Mouse (Mus musculus) neural tube, embryonic 12.5 days (tissue): ENCODE data around the gene Extl2. TPM values are rescaled to one million over a fixed set of nuclear protein-coding genes. Genes with fewer than 3 reads are reported as not detected.

Experiments
- ATAC-seq: fragments of 200-750 bp; cut with Nextera tagmentation; 2 replicates; pipeline ENCODE4 v1.8.0; 2017; ENCODE audit warnings: low read depth, mild to moderate bottlenecking, moderate TSS enrichment, moderate library complexity; ENCODE audit not compliant: low FRiP score
- H3K27ac ChIP-seq: fragments of 300-500 bp; sonication (generic); 2 replicates; pipeline ENCODE4 v1.5.1; 2016
- H3K27me3 ChIP-seq: fragments of 300-500 bp; sonication (generic); replicated peaks from 2 replicates; pipeline ENCODE4 v1.6.1; 2016; ENCODE audit warnings: mild to moderate bottlenecking
- H3K36me3 ChIP-seq: fragments of 300-500 bp; sonication (generic); 2 replicates; pipeline ENCODE4 v1.6.1; 2016; ENCODE audit warnings: mild to moderate bottlenecking
- H3K4me1 ChIP-seq: fragments of 300-500 bp; sonication (generic); 2 replicates; pipeline ENCODE4 v1.6.1; 2016
- H3K4me2 ChIP-seq: fragments of 300-500 bp; sonication (generic); replicated peaks from 2 replicates; pipeline ENCODE4 v1.6.1; 2016; ENCODE audit warnings: mild to moderate bottlenecking
- H3K4me3 ChIP-seq: fragments of 300-500 bp; sonication (generic); 2 replicates; pipeline ENCODE4 v1.5.1; 2016
- H3K9ac ChIP-seq: fragments of 300-500 bp; sonication (generic); 2 replicates; pipeline ENCODE4 v1.6.1; 2016; ENCODE audit warnings: mild to moderate bottlenecking
- H3K9me3 ChIP-seq: fragments of 300-500 bp; sonication (generic); 2 replicates; pipeline ENCODE4 v1.6.1; 2016; ENCODE audit warnings: mild to moderate bottlenecking
- WGBS: fragments of 180-500 bp; shearing (Covaris S2); methylation state at CpG from one replicate; pipeline ENCODE4 v1.1.7; 2016; 5-methylcytosine and 5-hydroxymethylcytosine counted together
- polyA plus RNA-seq: library from polyadenylated mRNA; unstranded; fragments of >200 nt; fragmentation: Nextera tagmentation; extraction: Ambion mirVana; gene quantifications from 2 replicates; pipeline ENCODE4 v1.2.1, GENCODE M21; 2016

The Extl2 gene
- polyA plus RNA-seq: 30.5 and 31.5 TPM in 2 replicates

GRCm38 (mm10) chr3:116006978-116007940 lies at the start of gene Extl2, which contains the start of gene Slc30a7:
TSS of gene Extl2 (plus strand) at chr3:116007462.
TSS of gene Slc30a7 (minus strand) at chr3:116007406.
- peak within 1 kb of the TSS; percentile 38 for H3K27ac ChIP-seq
- peaks cover 6% of the 10 kb centered on the region; the same call in 1 of the 2 replicates for H3K36me3 ChIP-seq
- peaks cover 17% of the 10 kb centered on the region for H3K4me1 ChIP-seq
- WGBS: under 1% methylated on average over 67 of the region's 67 CpGs
- H3K9me3 ChIP-seq: no peaks in the 10 kb centered on the region
- no peaks in the 10 kb centered on the region for H3K27me3 ChIP-seq
- H3K9ac ChIP-seq: peak within 1 kb of the TSS; percentile 86
- peak within 1 kb of the TSS; percentile 78 for H3K4me3 ChIP-seq
- peak; percentile 95 for ATAC-seq
- peak within 1 kb of the TSS; percentile 88 for H3K4me2 ChIP-seq

- peaks cover 19% of the 10 kb centered on the region for H3K36me3 ChIP-seq
- no peak for ATAC-seq
- no peak overlapping the region for H3K27ac ChIP-seq
- H3K4me2 ChIP-seq: no peak overlapping the region
- no peaks in the 10 kb centered on the region for H3K9me3 ChIP-seq
- H3K27me3 ChIP-seq: no peaks in the 10 kb centered on the region
- WGBS: 93% methylated on average over 11 of the region's 11 CpGs
- no peaks in the 10 kb centered on the region for H3K4me1 ChIP-seq
- H3K4me3 ChIP-seq: no peak overlapping the region
- no peak overlapping the region for H3K9ac ChIP-seq
These were observed 45.8 kb upstream of the Extl2 start for GRCm38 (mm10) chr3:115961311-115962027.

GRCm38 (mm10) chr3:115962028-115962415 lies 45.2 kb upstream of the Extl2 start:
- Histone ChIP-seq H3K4me2 (no peak overlapping the region), H3K4me3 (no peak overlapping the region), H3K27ac (no peak overlapping the region), H3K4me1 (no peaks in the 10 kb centered on the region), H3K9me3 (no peaks in the 10 kb centered on the region), H3K36me3 (peaks cover 19% of the 10 kb centered on the region), H3K9ac (no peak overlapping the region), H3K27me3 (no peaks in the 10 kb centered on the region)
- ATAC-seq: no peak
- 73% methylated on average over 4 of the region's 4 CpGs for WGBS

GRCm38 (mm10) chr3:115963597-115963996 lies 43.7 kb upstream of the Extl2 start:
- WGBS: 98% methylated on average over 1 of the region's 1 CpGs
- Histone ChIP-seq H3K36me3 (peaks cover 6% of the 10 kb centered on the region), H3K27ac (no peak overlapping the region), H3K9me3 (no peaks in the 10 kb centered on the region), H3K9ac (no peak overlapping the region), H3K4me2 (no peak overlapping the region), H3K27me3 (no peaks in the 10 kb centered on the region), H3K4me3 (no peak overlapping the region), H3K4me1 (no peaks in the 10 kb centered on the region)
- no peak for ATAC-seq

- Histone ChIP-seq H3K9ac (no peak overlapping the region), H3K36me3 (peaks cover 2% of the 10 kb centered on the region), H3K4me2 (no peak overlapping the region), H3K27me3 (no peaks in the 10 kb centered on the region), H3K4me1 (no peaks in the 10 kb centered on the region), H3K27ac (no peak overlapping the region), H3K9me3 (no peaks in the 10 kb centered on the region), H3K4me3 (no peak overlapping the region)
- whole genome bisulfite sequencing: 75% methylated on average over 5 of the region's 5 CpGs
- ATAC-seq: no peak
These were observed 43.2 kb upstream of the Extl2 start for GRCm38 (mm10) chr3:115964071-115964470.

- Histone ChIP-seq H3K27me3 (no peaks in the 10 kb centered on the region), H3K36me3 (peaks cover 24% of the 10 kb centered on the region; the same call in 1 of the 2 replicates), H3K4me1 (no peaks in the 10 kb centered on the region), H3K4me2 (no peak overlapping the region), H3K9ac (no peak overlapping the region), H3K4me3 (no peak overlapping the region), H3K9me3 (no peaks in the 10 kb centered on the region), H3K27ac (no peak overlapping the region)
- peak; percentile 74; the same call in 1 of the 2 replicates for ATAC-seq
- WGBS: 85% methylated on average over 10 of the region's 10 CpGs
These were observed 38.3 kb upstream of the Extl2 start for GRCm38 (mm10) chr3:115968745-115969530.

- Histone ChIP-seq H3K27ac (no peak overlapping the region), H3K4me3 (no peak overlapping the region), H3K27me3 (no peaks in the 10 kb centered on the region), H3K9me3 (no peaks in the 10 kb centered on the region), H3K9ac (no peak overlapping the region), H3K4me2 (no peak overlapping the region), H3K4me1 (no peaks in the 10 kb centered on the region), H3K36me3 (peaks cover 39% of the 10 kb centered on the region)
- ATAC-seq: no peak
- WGBS: 93% methylated on average over 20 of the region's 20 CpGs
These were observed 36.0 kb upstream of the Extl2 start for GRCm38 (mm10) chr3:115971045-115971785.

GRCm38 (mm10) chr3:115971891-115972646 lies 35.2 kb upstream of the Extl2 start:
- Histone ChIP-seq H3K27ac (no peak overlapping the region), H3K9me3 (no peaks in the 10 kb centered on the region), H3K27me3 (no peaks in the 10 kb centered on the region), H3K9ac (no peak overlapping the region), H3K4me3 (no peak overlapping the region), H3K4me2 (no peak overlapping the region), H3K36me3 (peaks cover 44% of the 10 kb centered on the region), H3K4me1 (no peaks in the 10 kb centered on the region)
- ATAC-seq: no peak
- WGBS: 95% methylated on average over 14 of the region's 14 CpGs

GRCm38 (mm10) chr3:115974228-115974627 lies 33.0 kb upstream of the Extl2 start:
- Histone ChIP-seq H3K36me3 (peaks cover 53% of the 10 kb centered on the region), H3K4me2 (no peak overlapping the region), H3K9me3 (no peaks in the 10 kb centered on the region), H3K4me1 (no peaks in the 10 kb centered on the region), H3K9ac (no peak overlapping the region), H3K27me3 (no peaks in the 10 kb centered on the region), H3K27ac (no peak overlapping the region), H3K4me3 (no peak overlapping the region)
- 92% methylated on average over 6 of the region's 6 CpGs for WGBS
- ATAC-seq: no peak

- Histone ChIP-seq H3K36me3 (peaks cover 58% of the 10 kb centered on the region), H3K27ac (no peak overlapping the region), H3K9me3 (no peaks in the 10 kb centered on the region), H3K4me3 (no peak overlapping the region), H3K4me2 (no peak overlapping the region), H3K27me3 (no peaks in the 10 kb centered on the region), H3K4me1 (no peaks in the 10 kb centered on the region), H3K9ac (no peak overlapping the region)
- ATAC-seq: no peak
- 94% methylated on average over 10 of the region's 10 CpGs for WGBS
These were observed 32.3 kb upstream of the Extl2 start for GRCm38 (mm10) chr3:115974995-115975394.

- H3K4me3 ChIP-seq: no peak overlapping the region
- H3K36me3 ChIP-seq: peaks cover 48% of the 10 kb centered on the region
- no peaks in the 10 kb centered on the region for H3K9me3 ChIP-seq
- H3K27me3 ChIP-seq: no peaks in the 10 kb centered on the region
- no peaks in the 10 kb centered on the region for H3K4me1 ChIP-seq
- WGBS: 42% methylated on average over 1 of the region's 1 CpGs
- H3K4me2 ChIP-seq: no peak overlapping the region
- H3K9ac ChIP-seq: no peak overlapping the region
- H3K27ac ChIP-seq: no peak overlapping the region
- no peak for ATAC-seq
These were observed 28.3 kb upstream of the Extl2 start for GRCm38 (mm10) chr3:115979000-115979399.
